Mouse (Mus musculus) heart, embryonic 10.5 days (tissue): ENCODE measurements at regions not wholly inside any gene's neighbourhood (a gene's known extent, or its start where the extent isn't known, plus 50 kb on each side); places are given as distances from the start of the nearest gene placed in this dataset.
"Not testable (repeated sequence)": the region's sequence is repeated elsewhere in the genome, so short reads cannot be mapped to it uniquely, and the experiment has no call there.

Source experiments
- DNase-seq: peaks from one replicate; pipeline ENCODE4 v3.0.0-alpha.2; 2017; ENCODE audit warnings: low spot score
- H3K27ac ChIP-seq: fragments of 300-500 bp; sonication (generic); 2 replicates; pipeline ENCODE4 v1.5.1; 2016; ENCODE audit warnings: mild to moderate bottlenecking
- H3K27me3 ChIP-seq: fragments of 300-500 bp; sonication (generic); 2 replicates; pipeline ENCODE4 v1.6.1; 2016; ENCODE audit warnings: mild to moderate bottlenecking; ENCODE audit not compliant: poor library complexity, insufficient read depth, severe bottlenecking
- H3K36me3 ChIP-seq: fragments of 300-500 bp; sonication (generic); 2 replicates; pipeline ENCODE4 v1.6.1; 2016; ENCODE audit warnings: mild to moderate bottlenecking, moderate library complexity
- H3K4me1 ChIP-seq: fragments of 300-500 bp; sonication (generic); 2 replicates; pipeline ENCODE4 v1.6.1; 2016; ENCODE audit warnings: mild to moderate bottlenecking
- H3K4me3 ChIP-seq: fragments of 300-500 bp; sonication (generic); 2 replicates; pipeline ENCODE4 v1.5.1; 2016; ENCODE audit warnings: mild to moderate bottlenecking, moderate library complexity
- H3K9me3 ChIP-seq: fragments of 300-500 bp; sonication (generic); 2 replicates; pipeline ENCODE4 v1.6.1; 2016; ENCODE audit warnings: mild to moderate bottlenecking, moderate library complexity
- WGBS: fragments of 180-500 bp; shearing (Covaris S2); methylation state at CpG from one replicate; pipeline ENCODE4 v1.1.7; 2016; 5-methylcytosine and 5-hydroxymethylcytosine counted together

DNA sequence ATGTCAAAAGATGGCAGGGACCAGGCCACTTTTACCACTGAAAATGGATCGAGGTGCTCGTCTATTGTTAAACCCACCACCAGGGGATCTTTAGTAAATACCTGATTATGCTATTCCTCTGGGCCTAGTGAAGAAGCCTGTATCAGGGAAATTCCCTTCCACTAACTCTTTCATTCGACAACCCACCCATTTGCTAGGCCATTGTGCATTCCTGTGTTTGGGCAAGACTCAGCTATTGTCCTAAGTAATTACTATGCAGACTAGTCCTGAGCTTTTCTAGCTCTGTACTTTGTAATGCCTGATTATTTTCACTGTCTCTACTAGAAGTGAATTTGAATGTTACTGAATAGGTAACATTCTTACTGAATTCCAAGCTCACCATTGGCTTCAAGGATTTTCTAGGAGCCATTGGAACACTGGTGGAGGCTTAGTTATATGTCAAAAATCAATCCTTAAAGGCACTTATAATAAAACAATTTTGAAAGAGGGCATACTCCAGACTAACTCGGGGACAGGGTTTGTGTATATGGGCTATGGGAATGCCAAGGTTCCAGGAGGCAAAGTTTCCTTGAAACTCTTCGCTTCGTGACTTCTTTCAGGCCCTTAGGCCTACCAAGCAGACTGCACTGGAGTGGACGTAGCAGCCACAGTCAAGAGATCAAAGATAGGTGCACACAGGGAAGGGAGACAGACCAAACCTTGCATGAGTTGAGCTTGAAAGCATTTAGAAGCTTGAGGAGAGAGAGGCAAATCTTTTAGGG is 244.7 kb upstream of the Tmpo start:
- H3K4me1 ChIP-seq = peaks cover 18% of the 10 kb centered on the region
- not testable (repeated sequence) for H3K36me3 ChIP-seq, H3K9me3 ChIP-seq, H3K4me3 ChIP-seq, H3K27ac ChIP-seq, H3K27me3 ChIP-seq, DNase-seq
- WGBS = 86% methylated on average over 7 of the region's 7 CpGs

DNA sequence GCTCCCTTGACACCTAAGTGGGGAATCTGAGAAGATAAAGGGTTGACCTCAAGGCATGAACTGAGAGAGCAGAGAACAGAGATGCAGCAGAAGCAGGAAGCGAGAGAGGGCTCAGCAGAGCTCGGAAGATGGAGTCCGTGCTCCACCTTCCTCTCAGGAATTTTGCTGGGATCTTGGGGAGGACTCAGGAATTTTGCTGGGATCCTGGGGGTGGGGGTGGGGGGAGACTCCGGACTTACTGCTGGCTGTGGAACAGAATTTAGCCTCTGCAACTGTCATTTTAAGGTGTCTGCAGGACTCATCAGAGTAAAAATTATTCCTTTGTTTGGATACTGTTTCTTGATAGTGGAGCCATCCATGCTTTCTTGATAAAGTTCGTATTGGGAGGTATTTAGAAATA is 243.7 kb upstream of the Tmpo start:
- DNase-seq = no peak
- no peaks in the 10 kb centered on the region for H3K9me3 ChIP-seq
- no peaks in the 10 kb centered on the region for H3K36me3 ChIP-seq
- no peak overlapping the region for H3K27ac ChIP-seq
- H3K4me3 ChIP-seq = no peak overlapping the region
- WGBS = 51% methylated on average over 5 of the region's 5 CpGs
- peaks cover 11% of the 10 kb centered on the region for H3K4me1 ChIP-seq
- no peaks in the 10 kb centered on the region for H3K27me3 ChIP-seq

DNA sequence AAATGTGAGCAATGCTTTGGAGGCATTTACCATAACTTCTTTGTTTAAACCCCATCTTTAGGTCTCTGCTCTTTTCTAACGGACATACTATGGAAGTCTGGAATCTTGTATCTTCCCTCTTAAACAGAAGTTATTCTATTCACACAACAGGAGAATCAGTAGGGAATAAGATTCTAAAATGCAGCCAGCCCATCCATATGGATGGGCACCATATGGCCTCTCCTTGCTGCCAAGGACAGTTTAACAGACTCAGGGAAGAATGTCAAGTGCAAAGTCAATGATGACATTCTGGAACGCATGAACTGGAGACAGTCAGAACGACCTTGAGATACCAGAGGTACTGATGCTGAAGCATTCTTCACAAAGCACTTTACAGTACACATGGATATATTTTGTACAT is 206.1 kb upstream of the Tmpo start:
- 75% methylated on average over 3 of the region's 3 CpGs for WGBS
- no peak for DNase-seq
- H3K4me1 ChIP-seq = no peaks in the 10 kb centered on the region
- H3K27me3 ChIP-seq = no peaks in the 10 kb centered on the region
- no peak overlapping the region for H3K4me3 ChIP-seq
- H3K36me3 ChIP-seq = no peaks in the 10 kb centered on the region
- H3K27ac ChIP-seq = no peak overlapping the region
- H3K9me3 ChIP-seq = no peaks in the 10 kb centered on the region

DNA sequence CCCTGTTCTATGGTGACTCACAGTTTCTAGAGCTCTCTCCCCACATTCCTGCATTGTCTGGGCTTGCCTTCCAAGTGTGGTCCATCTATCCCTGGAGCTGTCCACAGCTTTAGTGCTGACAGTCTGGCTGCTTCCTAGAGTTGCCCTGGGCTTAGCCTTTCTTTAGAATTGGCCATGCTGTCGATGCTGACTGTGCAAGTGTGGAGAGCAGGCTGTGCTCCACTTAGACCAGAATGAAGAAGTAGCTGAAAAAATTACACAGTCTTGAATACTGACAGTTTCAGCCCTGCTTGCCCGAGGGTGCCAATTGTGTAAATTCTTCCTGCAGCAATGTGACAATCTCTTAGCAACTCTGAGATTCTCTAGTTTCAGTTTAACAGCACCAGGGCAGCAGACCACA is 203.3 kb upstream of the Tmpo start:
- H3K36me3 ChIP-seq = no peaks in the 10 kb centered on the region
- no peaks in the 10 kb centered on the region for H3K4me1 ChIP-seq
- no peak for DNase-seq
- H3K27me3 ChIP-seq = no peaks in the 10 kb centered on the region
- WGBS = 50% methylated on average over 2 of the region's 2 CpGs
- no peak overlapping the region for H3K27ac ChIP-seq
- H3K4me3 ChIP-seq = no peak overlapping the region
- no peaks in the 10 kb centered on the region for H3K9me3 ChIP-seq

DNA sequence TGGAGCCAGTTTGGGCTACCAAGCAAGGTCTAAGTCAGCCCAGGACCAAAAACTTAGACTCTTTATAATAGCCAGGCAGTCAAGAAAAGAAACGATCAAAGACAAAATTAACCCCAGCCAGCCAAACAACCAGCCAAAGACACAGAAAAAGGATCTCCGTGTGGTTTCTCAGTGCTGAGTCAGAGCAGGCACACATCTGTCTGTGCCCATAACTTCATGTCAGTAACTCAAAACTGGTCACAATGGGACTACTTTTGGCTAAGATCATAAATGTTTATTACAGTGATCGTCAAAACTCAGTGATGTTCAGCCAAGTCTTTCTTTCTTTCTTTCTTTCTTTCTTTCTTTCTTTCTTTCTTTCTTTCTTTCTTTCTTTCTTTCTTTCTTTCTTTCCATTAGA is 195.6 kb upstream of the Tmpo start:
- Histone ChIP-seq H3K4me1 (no peaks in the 10 kb centered on the region), H3K36me3 (no peaks in the 10 kb centered on the region), H3K4me3 (no peak overlapping the region), H3K9me3 (no peaks in the 10 kb centered on the region), H3K27ac (no peak overlapping the region), H3K27me3 (no peaks in the 10 kb centered on the region)
- WGBS = 84% methylated on average over 3 of the region's 3 CpGs
- DNase-seq = no peak

DNA sequence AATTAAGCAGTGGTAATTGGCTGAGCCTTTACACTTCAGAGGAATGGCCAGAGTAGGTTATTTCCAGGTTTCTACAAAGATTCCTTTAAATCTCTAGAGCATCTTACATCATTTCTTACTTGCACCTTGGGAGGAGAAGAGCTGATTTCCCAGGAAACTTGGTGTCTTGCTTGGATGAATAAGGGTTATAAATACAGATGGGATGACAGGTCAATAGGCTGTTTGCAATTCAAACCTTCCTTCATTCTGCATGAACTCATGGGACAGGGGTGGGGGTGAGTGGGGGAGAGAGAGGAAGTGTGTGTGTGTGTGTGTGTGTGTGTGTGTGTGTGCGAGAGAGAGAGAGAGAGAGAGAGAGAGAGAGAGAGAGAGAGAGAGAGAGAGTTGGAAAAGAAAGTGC is 186.4 kb upstream of the Tmpo start:
- H3K4me3 ChIP-seq = no peak overlapping the region
- no peak overlapping the region for H3K27ac ChIP-seq
- no peaks in the 10 kb centered on the region for H3K9me3 ChIP-seq
- H3K36me3 ChIP-seq = no peaks in the 10 kb centered on the region
- DNase-seq = no peak
- 83% methylated on average over 1 of the region's 1 CpGs for WGBS
- no peaks in the 10 kb centered on the region for H3K4me1 ChIP-seq
- H3K27me3 ChIP-seq = 0 out of 2 replicates have a peak, but pooled peaks cover 5% of the 10 kb centered on the region

DNA sequence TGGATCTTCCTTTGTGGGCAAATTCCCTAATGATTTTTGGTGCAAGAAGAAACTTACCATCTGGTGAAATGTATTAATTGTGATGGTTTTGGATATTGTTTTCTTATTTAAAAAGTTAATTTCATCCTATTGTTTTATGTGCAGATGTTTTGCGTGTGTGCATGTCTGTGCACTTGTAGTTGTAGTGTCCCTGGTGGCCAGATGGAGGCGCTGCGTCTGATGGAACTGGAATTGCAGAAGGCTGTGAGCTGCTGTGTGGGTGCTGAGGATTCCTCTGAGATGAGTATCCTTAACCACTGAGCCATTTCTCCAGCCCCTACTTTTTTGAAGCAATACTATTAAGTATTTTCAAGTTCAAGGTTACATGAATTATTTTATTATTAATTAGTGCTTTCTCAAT is 181.5 kb upstream of the Tmpo start:
- no peak for DNase-seq
- Histone ChIP-seq H3K9me3 (no peaks in the 10 kb centered on the region), H3K36me3 (no peaks in the 10 kb centered on the region), H3K27me3 (0 out of 2 replicates have a peak, but pooled peaks cover 5% of the 10 kb centered on the region), H3K4me3 (no peak overlapping the region), H3K4me1 (no peaks in the 10 kb centered on the region), H3K27ac (no peak overlapping the region)
- 69% methylated on average over 3 of the region's 3 CpGs for WGBS

DNA sequence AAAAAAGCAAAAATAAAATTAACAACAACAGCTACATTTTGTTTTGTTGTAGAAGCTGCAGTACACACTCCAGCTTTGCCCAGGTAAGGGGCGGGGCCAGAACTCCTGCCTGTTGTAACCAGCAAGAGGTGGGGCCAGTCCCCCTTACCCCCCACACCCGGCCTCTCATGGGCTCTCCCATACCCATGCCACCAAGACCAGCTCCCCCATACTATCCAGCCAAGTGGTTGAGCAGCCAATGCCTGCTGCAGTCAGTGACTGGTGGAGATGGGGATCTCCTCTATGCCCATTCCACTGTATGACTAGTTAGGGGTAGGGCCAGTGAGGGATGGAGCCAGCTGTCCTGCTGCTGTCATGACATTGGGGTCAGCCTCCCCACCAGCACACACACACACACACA is 180.5 kb upstream of the Tmpo start:
- Histone ChIP-seq H3K9me3 (no peaks in the 10 kb centered on the region), H3K4me1 (no peaks in the 10 kb centered on the region), H3K27ac (no peak overlapping the region), H3K4me3 (no peak overlapping the region), H3K36me3 (no peaks in the 10 kb centered on the region), H3K27me3 (0 out of 2 replicates have a peak, but pooled peaks cover 5% of the 10 kb centered on the region)
- 82% methylated on average over 2 of the region's 2 CpGs for WGBS
- DNase-seq = no peak

DNA sequence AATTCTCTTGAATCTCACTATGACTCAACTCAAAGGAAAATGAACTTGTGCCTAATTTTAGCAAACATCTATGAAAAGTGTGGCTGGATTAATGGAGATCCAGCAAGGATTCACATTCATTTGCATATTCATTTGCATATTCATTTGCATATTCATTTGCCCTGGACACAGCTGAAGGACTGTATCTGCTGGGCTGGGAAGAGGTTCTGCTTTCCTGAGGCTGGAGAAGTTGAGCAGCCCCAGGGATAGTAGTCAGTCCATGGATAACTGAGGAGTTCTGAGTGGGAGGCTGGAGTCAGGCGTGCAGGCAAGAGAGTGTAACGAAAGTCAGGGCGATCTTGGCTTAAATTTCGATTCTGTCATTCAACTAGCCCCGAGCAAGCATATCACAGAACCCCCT is 164.3 kb upstream of the Tmpo start:
- no peak overlapping the region for H3K27ac ChIP-seq
- no peaks in the 10 kb centered on the region for H3K9me3 ChIP-seq
- no peaks in the 10 kb centered on the region for H3K27me3 ChIP-seq
- H3K4me3 ChIP-seq = no peak overlapping the region
- WGBS = 76% methylated on average over 5 of the region's 5 CpGs
- H3K4me1 ChIP-seq = no peaks in the 10 kb centered on the region
- DNase-seq = no peak
- H3K36me3 ChIP-seq = no peaks in the 10 kb centered on the region

DNA sequence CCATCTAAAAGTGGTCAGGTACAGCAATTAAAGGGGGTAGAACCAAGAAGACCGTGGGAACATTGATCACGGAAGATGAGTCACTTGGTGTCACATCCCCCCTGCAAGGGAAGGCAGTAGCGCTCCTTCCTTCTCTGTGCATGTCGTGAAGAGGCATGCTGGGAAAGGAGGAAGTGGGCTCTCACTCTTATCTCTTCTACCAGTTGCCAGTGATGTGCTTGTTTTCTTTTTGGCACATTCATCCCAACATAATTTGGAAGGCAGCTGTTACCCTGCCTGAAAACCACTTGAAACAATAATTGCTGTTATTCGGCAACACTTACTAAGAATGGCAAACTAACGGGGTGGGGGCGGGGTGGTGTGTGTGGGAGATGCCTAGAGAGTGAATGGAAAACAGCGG is 161.0 kb upstream of the Tmpo start:
- H3K27me3 ChIP-seq = no peaks in the 10 kb centered on the region
- no peak overlapping the region for H3K27ac ChIP-seq
- H3K4me3 ChIP-seq = no peak overlapping the region
- H3K9me3 ChIP-seq = no peaks in the 10 kb centered on the region
- no peak for DNase-seq
- no peaks in the 10 kb centered on the region for H3K4me1 ChIP-seq
- H3K36me3 ChIP-seq = no peaks in the 10 kb centered on the region
- WGBS = 50% methylated on average over 8 of the region's 8 CpGs

DNA sequence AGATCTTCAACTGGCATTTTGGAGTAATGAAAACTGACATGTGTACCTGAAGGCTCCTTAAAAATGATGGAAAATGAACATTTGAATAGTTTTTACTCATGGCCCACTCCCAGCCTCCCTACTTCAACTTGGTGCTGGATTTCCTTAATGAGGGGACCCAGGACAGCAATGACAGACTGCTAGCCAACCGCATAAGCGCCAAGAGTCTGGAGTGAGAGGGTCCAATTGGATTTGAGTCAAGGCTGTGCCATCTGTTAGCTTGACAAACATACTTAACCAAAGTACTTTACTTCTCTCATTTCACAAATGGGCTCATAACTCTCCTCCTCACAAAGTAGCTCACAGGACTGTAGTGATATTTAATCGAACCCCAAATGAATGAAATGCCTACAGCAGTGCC is 158.2 kb upstream of the Tmpo start:
- H3K4me1 ChIP-seq = no peaks in the 10 kb centered on the region
- H3K36me3 ChIP-seq = no peaks in the 10 kb centered on the region
- no peak overlapping the region for H3K27ac ChIP-seq
- H3K4me3 ChIP-seq = no peak overlapping the region
- WGBS = 90% methylated on average over 3 of the region's 3 CpGs
- H3K9me3 ChIP-seq = no peaks in the 10 kb centered on the region
- H3K27me3 ChIP-seq = no peaks in the 10 kb centered on the region
- no peak for DNase-seq

DNA sequence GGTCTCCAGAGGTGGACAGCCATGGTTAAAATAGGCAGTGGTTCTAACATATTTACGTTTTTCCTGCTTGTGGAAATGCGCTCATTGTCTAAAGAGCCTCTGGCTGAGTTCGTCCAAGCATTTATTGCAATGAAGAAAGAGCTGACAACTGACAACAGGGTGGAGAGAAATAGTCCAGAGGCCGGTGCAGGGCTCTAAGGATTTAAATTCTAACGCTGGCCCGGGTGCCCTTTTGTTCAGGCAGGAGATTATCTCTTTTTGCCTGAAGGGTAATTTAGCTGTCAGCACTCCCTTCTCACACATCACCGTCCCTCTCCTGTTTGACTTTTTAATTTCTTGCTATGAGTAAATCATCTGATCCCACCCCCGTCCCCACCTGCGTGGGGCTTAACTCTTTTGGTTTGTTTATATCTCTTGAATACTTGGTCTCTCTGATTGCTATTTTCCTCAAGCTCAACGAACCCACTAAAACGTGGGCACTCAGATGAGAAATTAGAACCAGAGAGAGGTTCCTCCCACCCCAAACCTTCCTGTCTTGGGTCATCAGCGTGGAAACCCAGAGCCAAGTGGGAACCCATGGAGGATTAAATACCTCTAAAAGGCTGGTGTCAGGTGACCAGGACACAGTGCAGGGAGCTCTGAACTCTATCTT is 145.7 kb upstream of the Tmpo start:
- no peaks in the 10 kb centered on the region for H3K9me3 ChIP-seq
- no peak overlapping the region for H3K4me3 ChIP-seq
- no peak for DNase-seq
- no peaks in the 10 kb centered on the region for H3K36me3 ChIP-seq
- 27% methylated on average over 12 of the region's 12 CpGs for WGBS
- H3K27ac ChIP-seq = no peak overlapping the region
- H3K27me3 ChIP-seq = 0 out of 2 replicates have a peak, but pooled peaks cover 4% of the 10 kb centered on the region
- peaks cover 13% of the 10 kb centered on the region for H3K4me1 ChIP-seq

DNA sequence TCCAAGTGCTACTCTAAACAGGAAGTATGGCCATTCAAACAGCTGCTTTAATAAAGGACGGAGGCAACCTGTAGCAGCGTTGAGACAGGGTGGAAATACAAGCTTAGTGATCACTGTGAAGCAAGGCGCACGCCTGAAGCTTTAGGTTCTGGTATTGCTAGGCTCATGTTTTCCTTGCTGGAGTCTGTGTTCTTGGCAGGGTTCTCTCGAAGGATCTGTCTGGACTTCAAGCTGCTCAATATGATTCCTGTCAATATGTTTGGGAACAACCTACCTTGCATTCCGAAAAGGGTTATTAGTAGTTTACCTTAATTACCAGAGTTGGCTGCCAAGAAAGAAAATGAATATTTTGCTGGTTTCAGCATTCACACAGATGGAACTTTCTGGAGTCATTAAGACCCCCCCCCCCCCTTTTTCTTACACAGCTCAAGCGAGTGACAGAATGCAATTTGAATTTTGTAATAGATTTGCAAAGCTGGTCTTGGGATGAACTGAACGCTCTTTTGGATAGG is 145.1 kb upstream of the Tmpo start:
- H3K27me3 ChIP-seq = 0 out of 2 replicates have a peak, but pooled peaks cover 4% of the 10 kb centered on the region
- H3K36me3 ChIP-seq = no peaks in the 10 kb centered on the region
- DNase-seq = no peak
- H3K9me3 ChIP-seq = no peaks in the 10 kb centered on the region
- no peak overlapping the region for H3K27ac ChIP-seq
- H3K4me3 ChIP-seq = no peak overlapping the region
- WGBS = 79% methylated on average over 8 of the region's 8 CpGs
- H3K4me1 ChIP-seq = peaks cover 13% of the 10 kb centered on the region
